Mouse (Mus musculus): Measurements from ENCODE around the gene Cd3d.

DNA sequence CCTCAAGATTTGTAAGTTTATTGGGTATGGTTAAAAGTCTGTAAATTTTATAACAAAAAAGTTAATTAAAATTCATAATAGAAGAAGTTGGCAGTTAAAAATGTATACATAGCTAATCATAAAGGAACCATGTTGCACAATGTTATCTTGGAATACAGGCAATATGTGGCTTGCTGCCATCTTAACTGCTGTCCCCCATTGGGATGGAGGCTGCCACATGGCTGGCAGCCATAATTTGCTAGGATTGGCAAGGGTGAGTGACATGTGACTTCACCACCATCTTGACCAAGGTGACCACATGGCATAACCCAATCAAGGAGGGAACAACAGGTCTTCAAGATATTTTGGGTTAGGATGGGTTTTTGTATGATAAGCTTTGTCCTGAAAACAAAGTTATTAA, 10.7 kb downstream of the Cd3d start:
- no peak for TF ChIP-seq CTCF (IDR thresholded peaks at IDR 0.05; ENCODE audit: borderline replicate concordance, control insufficient read depth, extremely low read depth, insufficient read depth, low read length, poor library complexity)
- no peak for TF ChIP-seq POLR2A (IDR thresholded peaks at IDR 0.05; ENCODE audit: control insufficient read depth, extremely low read depth, insufficient read depth, low read length, poor library complexity)
